Mouse (Mus musculus): ENCODE data around the gene Tanc1. TPM values are rescaled to one million over a fixed set of nuclear protein-coding genes. Genes with fewer than 3 reads are reported as not detected.

Gene Tanc1
- polyA plus RNA-seq, 1 experiment from 2014 or later, result 51.6 TPM

DNA sequence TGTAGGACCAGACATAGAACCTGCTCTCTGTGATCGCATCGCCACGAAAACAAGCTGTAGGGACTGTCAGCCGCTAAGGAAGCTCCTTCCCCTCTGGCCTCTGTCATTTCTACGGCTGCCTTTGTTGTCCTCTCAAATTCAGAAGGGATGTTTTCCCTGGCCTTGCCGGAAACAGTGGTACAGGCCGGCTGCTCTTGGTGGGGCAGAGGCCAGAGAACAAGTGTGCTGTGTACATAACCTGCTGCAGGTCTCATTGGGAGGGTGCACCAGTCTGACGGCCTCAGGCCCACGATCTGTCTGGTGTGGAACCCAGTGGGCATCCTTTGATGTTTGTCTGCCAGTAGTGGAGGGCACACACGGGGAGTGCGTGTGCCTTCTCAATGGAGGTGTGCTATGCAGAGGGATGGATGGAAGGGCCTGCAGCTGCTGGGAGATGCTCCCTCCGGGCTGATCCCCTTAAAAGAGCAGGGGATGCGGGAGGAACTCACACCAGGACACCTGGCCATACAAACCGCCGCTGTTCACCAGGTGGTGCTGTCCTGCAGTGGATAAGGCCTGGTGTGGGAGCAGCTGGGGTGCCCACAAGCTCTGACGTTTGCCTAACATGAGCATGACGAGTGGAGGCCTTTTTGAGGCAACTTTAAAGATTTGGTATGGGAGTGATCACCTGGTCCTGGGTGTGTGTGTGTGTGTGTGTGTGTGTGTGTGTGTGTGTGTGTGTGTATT lies 63.6 kb downstream of the Tanc1 start:
- no peak overlapping the region for H3K9ac ChIP-seq (ENCODE audit: low read length)
- DNase-seq (ENCODE audit: low spot score) (peak; percentile 51), ATAC-seq (ENCODE audit: insufficient number of reproducible peaks, low FRiP score, low TSS enrichment, low read depth) (0 out of 2 replicates have a peak, but pooled peaks have one; percentile 4)
- H3K4me2 ChIP-seq (ENCODE audit: low read depth, severe bottlenecking), result no peak overlapping the region
- H3K27me3 ChIP-seq (ENCODE audit: control insufficient read depth, insufficient read depth, low read length), result no peaks in the 10 kb centered on the region
- 38% methylated on average over 17 of the region's 17 CpGs for WGBS
- no peak overlapping the region for H3K4me3 ChIP-seq (ENCODE audit: low read depth, low read length)
- H3K4me1 ChIP-seq (ENCODE audit: control insufficient read depth, insufficient read depth, low read length), result peaks cover 68% of the 10 kb centered on the region
- H3K36me3 ChIP-seq (ENCODE audit: control insufficient read depth, insufficient read depth, low read length), result no peaks in the 10 kb centered on the region
- no peak overlapping the region for H3K27ac ChIP-seq (replicated peaks; ENCODE audit: low read depth, low read length)
- no peaks in the 10 kb centered on the region for H3K9me3 ChIP-seq (ENCODE audit: control insufficient read depth, low read length)

- ATAC-seq (ENCODE audit: insufficient number of reproducible peaks, low FRiP score, low TSS enrichment, low read depth), result no peak
- Histone ChIP-seq H3K4me3 (ENCODE audit: low read depth, low read length) (no peak overlapping the region), H3K9ac (ENCODE audit: low read length) (no peak overlapping the region), H3K9me3 (ENCODE audit: control insufficient read depth, low read length) (no peaks in the 10 kb centered on the region), H3K4me2 (ENCODE audit: low read depth, severe bottlenecking) (no peak overlapping the region), H3K36me3 (ENCODE audit: control insufficient read depth, insufficient read depth, low read length) (no peaks in the 10 kb centered on the region), H3K27me3 (ENCODE audit: control insufficient read depth, insufficient read depth, low read length) (no peaks in the 10 kb centered on the region), H3K4me1 (ENCODE audit: control insufficient read depth, insufficient read depth, low read length) (peaks cover 62% of the 10 kb centered on the region), H3K27ac (replicated peaks; ENCODE audit: low read depth, low read length) (no peak overlapping the region)
- DNase-seq (ENCODE audit: low spot score), result no peak
- 52% methylated on average over 6 of the region's 6 CpGs for WGBS
These were observed 64.2 kb downstream of the Tanc1 start for GRCm38 (mm10) chr2:59676041-59676440.

GRCm38 (mm10) chr2:59676442-59676841 lies 64.6 kb downstream of the Tanc1 start:
- WGBS, result 23% methylated on average over 6 of the region's 6 CpGs
- no peaks in the 10 kb centered on the region for H3K36me3 ChIP-seq (ENCODE audit: control insufficient read depth, insufficient read depth, low read length)
- DNase-seq (ENCODE audit: low spot score) (no peak), ATAC-seq (ENCODE audit: insufficient number of reproducible peaks, low FRiP score, low TSS enrichment, low read depth) (no peak)
- H3K9me3 ChIP-seq (ENCODE audit: control insufficient read depth, low read length), result no peaks in the 10 kb centered on the region
- no peak overlapping the region for H3K4me3 ChIP-seq (ENCODE audit: low read depth, low read length)
- no peaks in the 10 kb centered on the region for H3K27me3 ChIP-seq (ENCODE audit: control insufficient read depth, insufficient read depth, low read length)
- no peak overlapping the region for H3K27ac ChIP-seq (replicated peaks; ENCODE audit: low read depth, low read length)
- no peak overlapping the region for H3K4me2 ChIP-seq (ENCODE audit: low read depth, severe bottlenecking)
- H3K4me1 ChIP-seq (ENCODE audit: control insufficient read depth, insufficient read depth, low read length), result peaks cover 59% of the 10 kb centered on the region
- H3K9ac ChIP-seq (ENCODE audit: low read length), result no peak overlapping the region

DNA sequence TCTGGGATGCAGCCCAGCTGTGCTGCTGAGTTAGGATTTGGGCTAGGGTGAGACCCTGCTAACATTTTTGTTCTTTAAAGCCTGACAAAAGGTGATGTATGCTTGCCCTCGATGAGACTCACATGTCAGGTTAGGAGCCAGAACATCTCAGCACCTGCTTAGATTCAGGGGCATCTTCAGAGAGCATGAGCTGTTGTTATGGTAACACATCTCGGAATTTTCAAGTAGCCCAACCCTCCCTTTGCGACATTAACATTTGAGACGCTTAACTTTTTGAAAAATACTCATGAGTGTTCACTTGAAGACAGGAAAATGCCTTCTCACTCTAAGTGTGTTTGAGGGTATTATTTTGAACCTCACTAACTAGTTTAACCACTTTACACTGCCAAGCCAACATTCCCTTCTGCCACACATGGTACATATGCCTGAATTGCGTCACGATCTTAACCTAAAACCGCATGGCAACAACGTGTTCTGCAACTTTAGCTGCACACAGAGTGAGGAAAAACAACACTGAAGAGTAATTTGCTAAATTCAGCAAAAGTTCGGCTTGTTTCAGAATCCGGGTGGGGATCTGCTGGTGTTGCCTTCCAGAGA lies 67.7 kb downstream of the Tanc1 start:
- no peak overlapping the region for H3K9ac ChIP-seq (ENCODE audit: low read length)

DNA sequence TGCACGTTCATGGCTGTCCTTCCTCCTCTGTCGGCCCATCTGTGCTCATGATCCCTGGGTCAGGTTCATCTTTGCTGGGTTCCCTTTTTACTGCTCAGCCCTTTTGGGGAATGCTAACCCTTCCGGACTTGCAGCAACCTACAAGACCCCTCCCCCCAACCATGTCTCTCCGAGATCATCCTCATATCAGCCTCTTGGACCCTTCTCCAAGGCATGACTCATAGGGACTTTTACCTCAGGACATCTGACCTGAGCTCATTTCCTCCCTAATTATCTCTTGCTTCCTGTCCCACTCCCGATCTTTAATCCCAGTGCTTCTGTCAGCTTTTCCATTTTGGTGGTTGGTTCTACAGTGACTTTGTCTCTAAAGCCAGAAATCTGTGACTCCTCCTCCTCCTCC lies 68.9 kb downstream of the Tanc1 start:
- Histone ChIP-seq H3K4me2 (ENCODE audit: low read depth, severe bottlenecking) (no peak overlapping the region), H3K4me1 (ENCODE audit: control insufficient read depth, insufficient read depth, low read length) (peaks cover 45% of the 10 kb centered on the region), H3K9me3 (ENCODE audit: control insufficient read depth, low read length) (no peaks in the 10 kb centered on the region), H3K27ac (replicated peaks; ENCODE audit: low read depth, low read length) (no peak overlapping the region), H3K36me3 (ENCODE audit: control insufficient read depth, insufficient read depth, low read length) (no peaks in the 10 kb centered on the region), H3K4me3 (ENCODE audit: low read depth, low read length) (no peak overlapping the region), H3K9ac (ENCODE audit: low read length) (no peak overlapping the region), H3K27me3 (ENCODE audit: control insufficient read depth, insufficient read depth, low read length) (no peaks in the 10 kb centered on the region)
- ATAC-seq (ENCODE audit: insufficient number of reproducible peaks, low FRiP score, low TSS enrichment, low read depth) (no peak), DNase-seq (ENCODE audit: low spot score) (no peak)
- 73% methylated on average over 5 of the region's 5 CpGs for WGBS

More for the DNA sequence above, 67.7 kb downstream of the Tanc1 start:
- no peak for ATAC-seq (ENCODE audit: insufficient number of reproducible peaks, low FRiP score, low TSS enrichment, low read depth)
- no peak overlapping the region for H3K27ac ChIP-seq (replicated peaks; ENCODE audit: low read depth, low read length)
- H3K9me3 ChIP-seq (ENCODE audit: control insufficient read depth, low read length), result no peaks in the 10 kb centered on the region
- no peak overlapping the region for H3K4me2 ChIP-seq (ENCODE audit: low read depth, severe bottlenecking)
- WGBS, result 91% methylated on average over 10 of the region's 10 CpGs
- no peak for DNase-seq (ENCODE audit: low spot score)
- H3K4me3 ChIP-seq (ENCODE audit: low read depth, low read length), result no peak overlapping the region
- H3K27me3 ChIP-seq (ENCODE audit: control insufficient read depth, insufficient read depth, low read length), result no peaks in the 10 kb centered on the region
- no peaks in the 10 kb centered on the region for H3K36me3 ChIP-seq (ENCODE audit: control insufficient read depth, insufficient read depth, low read length)
- H3K4me1 ChIP-seq (ENCODE audit: control insufficient read depth, insufficient read depth, low read length), result peaks cover 55% of the 10 kb centered on the region

DNA sequence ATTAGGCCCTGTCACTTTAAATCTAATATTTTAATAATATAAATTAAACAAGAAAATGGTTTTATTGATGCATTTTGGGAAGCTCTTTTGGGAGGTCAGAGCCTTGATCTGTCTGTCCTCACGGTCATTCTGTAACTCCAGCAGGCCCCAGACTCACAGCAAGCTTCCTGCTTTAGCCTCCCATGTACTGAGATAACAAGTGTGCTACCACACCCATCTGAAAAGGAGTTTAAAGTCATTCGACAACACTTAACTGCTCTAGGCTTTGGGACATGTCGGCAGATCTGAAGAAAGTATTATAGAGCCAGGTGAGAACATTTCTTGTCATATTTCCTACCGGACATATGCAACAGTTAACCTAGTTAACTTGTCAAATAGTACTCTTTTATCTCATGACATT lies 69.3 kb downstream of the Tanc1 start:
- H3K9me3 ChIP-seq (ENCODE audit: control insufficient read depth, low read length), result no peaks in the 10 kb centered on the region
- 90% methylated on average over 4 of the region's 4 CpGs for WGBS
- H3K36me3 ChIP-seq (ENCODE audit: control insufficient read depth, insufficient read depth, low read length), result no peaks in the 10 kb centered on the region
- peaks cover 41% of the 10 kb centered on the region for H3K4me1 ChIP-seq (ENCODE audit: control insufficient read depth, insufficient read depth, low read length)
- no peaks in the 10 kb centered on the region for H3K27me3 ChIP-seq (ENCODE audit: control insufficient read depth, insufficient read depth, low read length)
- no peak for DNase-seq (ENCODE audit: low spot score)
- no peak for ATAC-seq (ENCODE audit: insufficient number of reproducible peaks, low FRiP score, low TSS enrichment, low read depth)
- no peak overlapping the region for H3K27ac ChIP-seq (replicated peaks; ENCODE audit: low read depth, low read length)
- no peak overlapping the region for H3K9ac ChIP-seq (ENCODE audit: low read length)
- no peak overlapping the region for H3K4me2 ChIP-seq (ENCODE audit: low read depth, severe bottlenecking)
- no peak overlapping the region for H3K4me3 ChIP-seq (ENCODE audit: low read depth, low read length)

GRCm38 (mm10) chr2:59684864-59685605 lies 73.2 kb downstream of the Tanc1 start:
- no peaks in the 10 kb centered on the region for H3K27me3 ChIP-seq (ENCODE audit: control insufficient read depth, insufficient read depth, low read length)
- WGBS, result 85% methylated on average over 16 of the region's 16 CpGs
- ATAC-seq (ENCODE audit: insufficient number of reproducible peaks, low FRiP score, low TSS enrichment, low read depth), result 0 out of 2 replicates have a peak, but pooled peaks have one; percentile 33
- no peak overlapping the region for H3K9ac ChIP-seq (ENCODE audit: low read length)
- H3K9me3 ChIP-seq (ENCODE audit: control insufficient read depth, low read length), result no peaks in the 10 kb centered on the region
- no peak overlapping the region for H3K4me2 ChIP-seq (ENCODE audit: low read depth, severe bottlenecking)
- H3K27ac ChIP-seq (replicated peaks; ENCODE audit: low read depth, low read length), result no peak overlapping the region
- H3K4me1 ChIP-seq (ENCODE audit: control insufficient read depth, insufficient read depth, low read length), result peaks cover 32% of the 10 kb centered on the region
- no peak overlapping the region for H3K4me3 ChIP-seq (ENCODE audit: low read depth, low read length)
- H3K36me3 ChIP-seq (ENCODE audit: control insufficient read depth, insufficient read depth, low read length), result no peaks in the 10 kb centered on the region
- DNase-seq (ENCODE audit: low spot score), result no peak

- H3K9me3 ChIP-seq (ENCODE audit: control insufficient read depth, low read length), result no peaks in the 10 kb centered on the region
- no peak overlapping the region for H3K4me2 ChIP-seq (ENCODE audit: low read depth, severe bottlenecking)
- H3K4me1 ChIP-seq (ENCODE audit: control insufficient read depth, insufficient read depth, low read length), result peaks cover 33% of the 10 kb centered on the region
- H3K9ac ChIP-seq (ENCODE audit: low read length), result no peak overlapping the region
- DNase-seq (ENCODE audit: low spot score), result no peak
- no peak overlapping the region for H3K4me3 ChIP-seq (ENCODE audit: low read depth, low read length)
- WGBS, result 94% methylated on average over 4 of the region's 4 CpGs
- no peak for ATAC-seq (ENCODE audit: insufficient number of reproducible peaks, low FRiP score, low TSS enrichment, low read depth)
- no peaks in the 10 kb centered on the region for H3K36me3 ChIP-seq (ENCODE audit: control insufficient read depth, insufficient read depth, low read length)
- no peak overlapping the region; the same call in 1 of the 2 replicates for H3K27ac ChIP-seq (replicated peaks; ENCODE audit: low read depth, low read length)
- H3K27me3 ChIP-seq (ENCODE audit: control insufficient read depth, insufficient read depth, low read length), result no peaks in the 10 kb centered on the region
These were observed 73.7 kb downstream of the Tanc1 start for GRCm38 (mm10) chr2:59685606-59685950.
